Mouse (Mus musculus): ENCODE measurements around the gene Pttg1ip.
A peak's percentile ranks its signal among the peaks of the same experiment; 100 is the strongest.

Gene Pttg1ip

DNA sequence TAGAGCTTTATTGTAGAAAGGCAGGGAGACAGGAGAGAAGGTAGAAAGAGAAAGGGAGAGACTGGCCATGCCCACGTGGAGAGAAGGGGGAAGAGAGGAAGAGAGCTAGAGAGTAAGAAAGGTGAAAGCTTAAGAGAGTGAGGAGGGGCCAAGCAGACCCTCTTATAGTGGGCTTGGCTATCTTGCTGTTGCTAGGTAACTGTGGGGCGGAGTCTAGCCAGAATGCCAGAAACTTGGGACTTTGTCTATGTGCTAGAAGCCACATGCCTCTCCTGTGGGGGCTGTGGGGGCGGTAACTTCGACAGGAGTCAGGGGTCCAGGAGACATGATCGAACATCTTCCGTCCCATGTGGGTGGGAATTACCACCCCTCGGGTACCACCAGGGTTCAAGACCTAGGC is 12.0 kb upstream of the Pttg1ip start:
- no peak for DNase-seq (ENCODE audit: low spot score in 2 of 2)

DNA sequence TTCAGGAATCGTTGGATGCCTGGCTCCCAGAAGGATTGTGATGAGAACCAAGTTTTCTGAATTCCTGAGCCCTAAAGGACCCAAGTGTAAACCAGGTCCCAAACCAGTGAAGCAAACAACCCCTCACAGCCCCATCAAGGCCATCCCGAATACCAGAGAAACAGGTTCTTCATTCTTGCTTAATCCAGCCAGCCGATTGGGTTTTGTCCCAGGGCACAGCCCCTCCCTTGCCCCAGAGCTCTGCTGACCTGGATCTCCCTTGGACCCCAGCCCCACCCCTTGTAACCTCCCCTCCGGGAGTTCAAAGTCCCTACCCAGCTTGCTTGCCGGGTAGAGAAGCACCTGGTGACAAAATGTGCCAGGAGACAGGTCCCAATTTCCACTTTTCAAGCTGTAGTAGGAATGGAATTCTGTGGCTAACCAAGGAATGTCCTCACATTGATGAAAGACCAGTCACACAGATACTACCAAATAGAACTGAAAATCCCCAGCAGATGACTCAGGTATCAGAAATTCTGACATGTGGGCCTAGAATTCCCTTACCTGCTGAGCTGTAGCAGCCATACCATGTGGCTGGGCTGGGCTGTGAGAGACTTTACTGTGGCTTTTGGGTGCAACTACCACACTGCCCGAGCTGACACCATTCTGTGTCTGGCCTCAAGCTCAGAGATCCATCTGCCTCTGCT is 11.4 kb upstream of the Pttg1ip start:
- DNase-seq (ENCODE audit: low spot score in 2 of 2) = no peak

DNA sequence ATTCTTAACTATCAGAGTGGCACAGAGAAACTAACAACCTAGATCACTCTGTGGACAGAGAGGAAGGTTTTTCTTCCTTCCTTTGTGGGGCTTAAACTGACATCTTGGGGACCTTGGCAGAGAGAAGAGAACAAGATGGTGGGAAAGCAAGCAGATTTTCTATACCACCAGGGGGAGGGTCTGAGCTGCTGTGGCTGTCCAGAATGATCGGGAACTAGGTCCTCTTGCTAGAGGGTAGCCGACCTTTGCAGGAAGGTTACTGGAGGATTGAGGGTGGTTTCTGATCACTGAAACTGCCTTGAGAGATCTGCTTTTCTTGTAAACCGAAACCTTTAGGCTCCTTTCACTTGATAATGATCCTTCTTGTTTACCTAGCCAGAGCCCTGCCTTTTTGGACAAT is 9.3 kb upstream of the Pttg1ip start:
- no peak for DNase-seq (ENCODE audit: low spot score in 2 of 2)

- no peak for DNase-seq (ENCODE audit: low spot score in 2 of 2)
These were observed 8.4 kb upstream of the Pttg1ip start for GRCm38 (mm10) chr10:77573162-77573561.

DNA sequence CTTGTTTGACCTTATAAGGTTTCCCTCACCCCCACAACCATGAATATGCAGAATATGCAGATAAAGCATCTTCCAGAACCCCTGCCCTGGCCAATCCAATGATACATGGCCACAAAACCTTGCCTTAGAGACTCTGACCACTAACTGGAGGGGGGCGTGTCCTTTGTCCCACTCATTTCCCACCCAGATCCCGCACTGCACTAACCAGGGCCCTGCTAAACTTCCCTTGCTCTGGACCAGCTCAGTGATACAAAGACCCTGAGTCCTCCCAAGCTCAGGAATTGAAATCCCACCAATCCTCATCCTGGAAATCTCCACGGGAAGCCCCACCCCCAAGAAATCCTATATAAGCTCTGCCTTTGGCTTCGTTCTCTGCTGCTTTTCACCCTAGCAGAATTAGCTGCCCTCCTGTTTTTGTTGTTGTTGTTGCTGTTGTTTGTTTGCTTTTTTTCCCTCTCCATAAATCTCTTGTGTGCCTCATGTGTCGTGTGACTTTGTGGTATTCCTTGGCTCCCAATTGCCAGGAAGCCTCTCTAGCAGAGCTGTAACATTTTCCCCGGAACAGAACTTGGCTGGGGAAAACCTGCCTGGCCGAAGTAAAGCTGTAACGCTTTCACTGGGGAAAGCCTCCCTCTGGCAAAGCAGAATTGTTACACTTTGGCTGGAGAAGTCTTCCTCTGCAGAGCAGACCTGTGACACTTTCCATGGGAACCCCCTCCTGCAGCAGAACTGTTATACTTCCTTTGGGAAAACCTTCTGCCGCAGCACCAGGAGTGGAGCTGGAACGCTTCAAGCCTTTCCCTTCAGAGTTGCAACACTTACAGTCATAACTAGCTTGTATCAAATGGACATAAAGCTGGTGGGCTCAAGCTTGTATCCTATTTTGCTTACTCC is 1.2 kb upstream of the Pttg1ip start:
- no peak for DNase-seq (ENCODE audit: low spot score in 2 of 2)

DNA sequence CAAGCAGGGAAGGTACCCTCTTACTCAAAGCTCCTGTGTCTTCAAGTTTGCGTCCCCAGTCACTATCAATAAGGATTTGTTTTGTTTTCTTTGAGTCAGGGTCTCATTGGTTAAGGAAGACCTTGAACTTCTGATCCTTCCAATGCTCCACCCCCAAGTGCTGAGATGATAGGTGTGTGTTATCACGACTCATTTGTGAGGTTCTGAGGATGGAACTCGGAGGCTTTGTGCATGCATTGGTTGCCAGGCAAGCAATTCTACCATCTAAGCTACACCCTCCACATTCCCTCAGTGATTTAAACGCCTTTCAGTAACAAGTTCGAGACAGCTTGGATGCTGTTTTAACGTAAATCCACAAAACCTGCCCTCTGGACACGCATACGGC is 505 bp upstream of the Pttg1ip start:
- no peak for DNase-seq (ENCODE audit: low spot score in 2 of 2)

- DNase-seq (ENCODE audit: low spot score in 2 of 2) = no peak
These were observed 732 bp downstream of the Pttg1ip start for GRCm38 (mm10) chr10:77582285-77582618.

GRCm38 (mm10) chr10:77583795-77584422 is 2.4 kb downstream of the Pttg1ip start:
- DNase-seq (ENCODE audit: low spot score in 2 of 2) = no peak

- no peak for DNase-seq (ENCODE audit: low spot score in 2 of 2)
These were observed 5.1 kb downstream of the Pttg1ip start for GRCm38 (mm10) chr10:77586637-77587036.

DNA sequence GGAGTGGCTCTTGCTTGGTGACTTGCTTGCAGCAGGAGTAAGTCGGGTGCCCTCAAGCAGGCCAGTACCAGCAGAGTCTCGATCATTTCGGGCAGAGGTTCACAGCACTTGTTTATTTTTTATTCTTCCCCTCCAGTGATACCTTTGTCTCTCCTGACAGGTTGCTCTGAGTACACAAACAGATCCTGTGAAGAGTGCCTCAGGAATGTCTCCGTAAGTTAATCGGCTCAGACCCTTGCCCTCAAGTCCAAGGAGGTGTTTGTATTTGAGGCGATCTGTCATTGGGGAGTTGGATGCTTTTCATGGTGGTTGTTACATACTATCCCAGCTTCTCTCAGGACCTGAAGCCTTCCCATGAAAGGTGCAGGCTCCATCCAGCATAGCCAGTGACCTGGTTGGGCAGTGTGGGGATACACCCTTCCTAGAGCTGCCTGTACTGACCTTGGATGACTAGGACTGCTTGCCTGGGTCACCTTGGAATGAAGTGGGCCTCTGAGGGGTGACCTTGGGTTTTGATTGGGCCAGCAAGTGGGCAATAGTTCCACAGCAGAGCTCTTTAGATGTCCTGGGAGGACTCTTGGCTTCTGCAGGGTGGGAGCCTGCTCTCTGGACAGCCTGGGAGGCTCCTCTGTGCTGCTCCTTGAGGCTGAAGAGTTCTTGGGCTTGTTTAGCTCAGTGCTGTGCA is 5.7 kb downstream of the Pttg1ip start:
- DNase-seq (ENCODE audit: low spot score in 2 of 2) = no peak

DNA sequence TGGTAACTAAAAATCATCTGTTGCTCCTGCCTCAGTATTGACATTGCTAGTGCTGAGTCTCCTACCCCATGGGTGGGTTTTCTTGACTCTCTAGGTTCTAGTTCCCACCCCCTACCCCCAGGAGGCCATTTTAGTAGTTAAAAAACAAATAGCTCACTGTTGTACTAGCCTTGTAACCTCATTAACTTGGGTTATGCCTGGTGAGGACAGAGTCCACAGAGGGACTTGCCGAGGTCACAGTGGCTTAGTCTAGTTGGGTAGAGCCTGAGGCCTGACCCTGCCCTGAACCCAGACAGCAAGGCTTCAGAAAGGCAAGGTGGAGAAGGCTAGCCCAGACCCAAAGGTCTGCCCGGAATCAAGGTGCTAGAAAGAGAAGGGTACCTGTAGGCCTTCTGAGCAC is 6.5 kb downstream of the Pttg1ip start:
- no peak for DNase-seq (ENCODE audit: low spot score in 2 of 2)

DNA sequence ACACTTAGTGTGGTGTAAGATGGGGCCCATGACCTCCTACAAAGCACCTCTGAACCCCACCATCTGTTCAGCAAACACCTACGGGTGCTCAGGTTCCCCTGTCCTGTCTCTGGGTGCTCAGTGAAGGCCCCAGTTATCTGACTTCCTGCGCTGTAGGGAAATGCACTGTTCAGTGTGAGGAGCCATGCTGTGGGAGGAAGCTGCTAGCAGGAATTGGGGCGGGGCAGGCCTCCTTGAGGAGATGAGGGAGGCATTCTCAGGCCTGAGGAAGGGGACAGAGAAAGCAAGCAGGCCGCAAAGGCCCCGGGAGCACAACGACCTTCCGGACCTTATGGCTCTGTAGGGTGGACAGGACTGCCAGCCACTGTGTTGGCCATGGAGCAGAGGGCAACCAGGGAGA is 7.6 kb downstream of the Pttg1ip start:
- no peak for DNase-seq (ENCODE audit: low spot score in 2 of 2)

GRCm38 (mm10) chr10:77589749-77590148 is 8.2 kb downstream of the Pttg1ip start:
- no peak for DNase-seq (ENCODE audit: low spot score in 2 of 2)

DNA sequence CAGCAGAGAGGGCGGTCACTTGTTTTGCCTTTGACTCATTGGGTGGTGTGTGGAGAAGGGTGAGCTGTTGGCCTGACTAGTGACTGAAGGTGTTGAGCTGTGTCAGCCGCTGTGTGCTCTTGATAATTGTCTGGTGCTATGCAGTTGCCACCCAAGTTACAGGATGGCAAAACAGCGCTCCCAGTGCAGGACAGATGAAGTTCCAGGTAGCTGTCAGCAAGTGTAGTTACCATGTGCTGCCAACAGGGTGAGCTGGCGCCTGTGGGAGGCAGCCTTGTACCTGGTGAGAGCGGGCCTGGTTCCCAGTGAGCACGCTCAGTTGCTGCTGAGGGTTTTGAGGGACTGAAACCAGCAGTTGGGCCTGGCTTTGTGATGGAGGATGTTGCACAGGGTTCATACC is 9.3 kb downstream of the Pttg1ip start:
- peak; percentile 78 to 89 for DNase-seq (ENCODE audit: low spot score in 2 of 2)

DNA sequence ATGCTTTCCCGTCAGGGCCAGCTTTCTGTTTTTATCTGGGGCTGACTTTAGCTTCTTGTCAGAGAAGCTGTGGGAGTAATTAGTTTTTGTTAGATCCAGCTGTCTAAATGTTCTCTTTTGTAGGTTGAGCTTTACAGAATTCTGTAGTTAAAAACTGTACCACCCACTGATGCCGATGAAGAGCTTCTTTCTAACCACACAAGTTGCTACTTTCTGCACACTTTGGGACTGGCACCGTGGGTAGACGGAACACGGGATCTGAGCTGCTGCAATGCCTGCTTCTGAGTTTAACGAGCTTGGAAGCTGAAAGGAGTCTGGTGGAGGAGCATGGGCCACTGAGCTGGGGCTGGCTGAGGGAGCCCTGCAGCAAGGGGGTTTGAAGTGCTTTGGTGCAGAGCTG is 10.0 kb downstream of the Pttg1ip start:
- DNase-seq (ENCODE audit: low spot score in 2 of 2) = no peak

- no peak for DNase-seq (ENCODE audit: low spot score in 2 of 2)
These were observed 14.5 kb downstream of the Pttg1ip start for GRCm38 (mm10) chr10:77596060-77596459.

DNA sequence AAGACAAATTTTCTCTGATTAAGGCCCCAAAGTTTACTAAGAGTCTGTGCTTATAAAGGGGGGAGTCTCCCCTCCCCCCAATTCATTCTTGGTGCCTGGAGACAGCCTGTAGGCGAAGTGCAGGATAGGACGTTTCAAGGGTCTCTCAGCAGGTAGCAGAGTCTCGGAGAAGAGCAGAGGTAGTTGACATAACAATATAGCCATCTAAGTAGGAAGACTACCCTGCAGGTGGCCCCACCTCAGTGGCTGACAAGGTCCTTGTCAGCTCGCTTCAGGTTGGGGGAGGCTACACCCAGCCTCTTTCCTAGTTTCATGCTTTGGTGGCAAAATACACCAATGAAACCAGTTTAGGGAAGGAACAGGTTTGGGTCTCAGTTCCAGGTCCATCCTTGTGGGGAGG is 21.5 kb downstream of the Pttg1ip start:
- DNase-seq (ENCODE audit: low spot score in 2 of 2) = no peak

- no peak for DNase-seq (ENCODE audit: low spot score in 2 of 2)
These were observed 22.6 kb downstream of the Pttg1ip start for GRCm38 (mm10) chr10:77604111-77604510.

- no peak for DNase-seq (ENCODE audit: low spot score in 2 of 2)
These were observed 23.4 kb downstream of the Pttg1ip start for GRCm38 (mm10) chr10:77604958-77605357.

GRCm38 (mm10) chr10:77605368-77605767 is 23.8 kb downstream of the Pttg1ip start:
- DNase-seq (ENCODE audit: low spot score in 2 of 2) = peak in 1 of 2 experiments; percentile 40

DNA sequence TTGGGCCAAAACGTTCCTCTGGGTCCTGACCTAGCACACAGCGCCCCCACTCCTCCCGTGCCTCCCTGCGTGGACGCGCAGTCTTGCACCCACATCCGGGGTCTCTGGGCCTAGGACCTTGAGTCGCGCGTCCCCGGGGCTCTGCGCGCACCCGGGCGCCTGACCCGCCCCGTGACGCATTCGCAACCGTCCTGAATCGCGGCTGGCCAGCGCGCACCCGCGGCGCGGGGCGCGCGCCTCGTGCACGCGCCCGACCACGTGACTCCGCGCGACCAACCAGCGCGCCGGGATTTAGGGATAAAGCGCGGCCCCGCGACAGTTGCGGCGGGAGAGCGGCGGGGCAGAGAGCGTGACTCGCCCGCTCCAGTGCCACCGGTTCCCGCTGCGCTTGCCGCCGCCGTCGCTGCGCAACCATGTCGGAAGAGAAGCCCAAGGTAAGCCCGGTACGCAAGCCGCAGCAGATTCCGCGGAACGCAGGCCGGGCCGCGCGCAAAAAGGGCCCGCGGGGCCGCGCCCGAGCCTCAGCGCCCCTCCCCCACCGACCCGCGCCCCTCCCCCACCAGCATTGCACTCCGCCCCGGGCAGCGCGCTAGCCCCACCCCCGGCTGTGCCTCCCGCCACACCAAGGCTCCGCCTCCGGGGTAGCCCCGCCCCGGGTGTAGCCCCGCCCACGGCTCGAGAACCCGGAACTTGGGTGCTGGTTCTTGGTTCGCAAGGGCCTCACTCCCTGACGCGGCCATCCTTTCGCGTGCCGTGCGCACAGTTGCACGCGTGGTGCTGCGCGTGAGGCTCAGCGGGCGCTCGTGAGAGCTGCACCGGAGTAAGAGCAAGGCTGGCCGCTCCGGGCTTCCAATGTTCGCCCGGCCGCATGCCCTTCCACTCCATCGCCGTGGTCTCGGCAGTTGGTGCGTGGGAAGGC is 24.6 kb downstream of the Pttg1ip start, which contains the start of the genes Sumo3 and Gm49325:
TSS of gene Sumo3 (plus strand) at position 190 of the 919 bp plus-strand sequence.
TSS of gene Gm49325 (plus strand) at position 290 of the 919 bp plus-strand sequence.
- peak; percentile 100 for DNase-seq (ENCODE audit: low spot score in 2 of 2)
